Mouse (Mus musculus): ENCODE measurements around the gene Ldb3. TPM values are rescaled to one million over a fixed set of nuclear protein-coding genes. Genes with fewer than 3 reads are reported as not detected.
A peak's percentile ranks its signal among the peaks of the same experiment; 100 is the strongest.

Ldb3 gene
- polyA plus RNA-seq, 1 experiment from 2014 or later, result 1.3 TPM

DNA sequence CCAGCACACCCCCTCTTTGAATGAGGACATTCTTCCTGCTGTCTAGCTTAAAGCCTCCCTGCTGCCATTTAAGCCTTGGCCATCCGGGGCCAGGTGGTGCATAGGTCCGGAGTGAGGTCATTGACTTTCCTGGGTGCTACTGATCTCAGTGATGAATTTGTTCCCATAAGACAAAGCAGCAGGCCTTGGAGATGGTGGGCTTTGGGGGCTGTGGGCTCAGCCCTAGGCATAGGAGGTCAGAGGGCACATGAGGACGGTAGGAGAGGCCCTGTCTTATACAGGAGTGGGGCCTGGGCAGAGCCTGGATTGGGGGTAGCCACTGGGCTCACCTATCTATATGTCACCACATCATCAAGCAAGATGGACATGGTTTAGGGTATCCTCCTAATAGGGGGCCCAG is 1.6 kb downstream of the Ldb3 start:
- Histone ChIP-seq H3K4me2 (replicated peaks; ENCODE audit: low read depth, low read length) (no peak overlapping the region), H3K27ac (ENCODE audit: low read length) (no peak overlapping the region), H3K4me3 (ENCODE audit: low read depth, low read length) (no peak overlapping the region), H3K9me3 (ENCODE audit: control insufficient read depth, low read depth, low read length) (no peaks in the 10 kb centered on the region), H3K27me3 (ENCODE audit: control insufficient read depth, insufficient read depth, low read length) (no peaks in the 10 kb centered on the region), H3K36me3 (ENCODE audit: control insufficient read depth, insufficient read depth, low read length) (no peaks in the 10 kb centered on the region), H3K9ac (replicated peaks; ENCODE audit: low read depth, low read length) (no peak overlapping the region), H3K4me1 (ENCODE audit: control insufficient read depth, insufficient read depth, low read length) (peaks cover 5% of the 10 kb centered on the region; the same call in 1 of the 2 replicates)
- ATAC-seq (ENCODE audit: insufficient number of reproducible peaks, insufficient read depth, low FRiP score, low read depth), result no peak
- 63% methylated on average over 3 of the region's 3 CpGs for WGBS

GRCm38 (mm10) chr14:34585358-34586105 is 3.0 kb downstream of the Ldb3 start:
- ATAC-seq (ENCODE audit: insufficient number of reproducible peaks, insufficient read depth, low FRiP score, low read depth), result no peak; the same call in 1 of the 2 replicates
- H3K27ac ChIP-seq (ENCODE audit: low read length), result no peak overlapping the region
- WGBS, result 60% methylated on average over 9 of the region's 9 CpGs

DNA sequence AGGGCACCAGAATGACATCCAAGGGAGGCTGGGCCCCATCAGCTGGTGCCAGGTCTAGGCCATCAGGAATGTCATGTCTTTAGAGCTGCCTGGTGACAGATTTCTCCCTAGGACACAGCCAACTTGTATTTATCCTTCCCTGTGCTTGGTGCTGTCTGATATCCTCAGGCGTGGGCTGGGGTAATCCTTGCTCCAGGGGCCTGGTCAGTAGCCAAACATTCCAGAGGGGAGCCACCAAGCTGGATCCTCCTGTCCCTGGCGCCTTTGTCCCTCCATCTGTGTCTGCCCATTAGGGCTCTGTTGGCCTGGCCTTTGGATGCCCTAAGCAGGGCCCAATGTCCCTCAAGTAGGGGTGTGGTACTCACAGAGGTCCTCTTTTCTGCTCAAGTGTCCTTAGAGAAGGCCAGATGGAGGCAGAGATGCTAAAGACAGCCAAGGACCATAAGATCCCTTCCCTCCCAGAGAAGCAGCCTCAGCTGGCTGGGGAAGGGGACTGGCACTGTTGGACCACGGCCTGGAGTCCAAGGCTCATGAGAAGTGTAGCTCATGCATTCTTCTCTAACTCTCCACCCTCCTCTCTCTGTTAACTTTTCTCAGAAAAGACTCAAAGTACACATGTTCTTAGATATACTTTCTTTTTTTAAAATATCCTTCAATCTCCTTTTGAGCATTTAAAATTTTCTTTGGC is 5.6 kb downstream of the Ldb3 start:
- Histone ChIP-seq H3K9ac (replicated peaks; ENCODE audit: low read depth, low read length) (no peak overlapping the region), H3K27me3 (ENCODE audit: control insufficient read depth, insufficient read depth, low read length) (no peaks in the 10 kb centered on the region), H3K9me3 (ENCODE audit: control insufficient read depth, low read depth, low read length) (no peaks in the 10 kb centered on the region), H3K27ac (ENCODE audit: low read length) (no peak overlapping the region), H3K4me3 (ENCODE audit: low read depth, low read length) (no peak overlapping the region), H3K36me3 (ENCODE audit: control insufficient read depth, insufficient read depth, low read length) (no peaks in the 10 kb centered on the region), H3K4me2 (replicated peaks; ENCODE audit: low read depth, low read length) (no peak overlapping the region), H3K4me1 (ENCODE audit: control insufficient read depth, insufficient read depth, low read length) (no peaks in the 10 kb centered on the region)
- ATAC-seq (ENCODE audit: insufficient number of reproducible peaks, insufficient read depth, low FRiP score, low read depth), result no peak
- 65% methylated on average over 3 of the region's 3 CpGs for WGBS

More at GRCm38 (mm10) chr14:34585358-34586105, 3.0 kb downstream of the Ldb3 start:
- Histone ChIP-seq H3K9ac (replicated peaks; ENCODE audit: low read depth, low read length) (no peak overlapping the region), H3K4me3 (ENCODE audit: low read depth, low read length) (no peak overlapping the region), H3K4me1 (ENCODE audit: control insufficient read depth, insufficient read depth, low read length) (peaks cover 5% of the 10 kb centered on the region; the same call in 1 of the 2 replicates), H3K27me3 (ENCODE audit: control insufficient read depth, insufficient read depth, low read length) (no peaks in the 10 kb centered on the region), H3K4me2 (replicated peaks; ENCODE audit: low read depth, low read length) (no peak overlapping the region), H3K9me3 (ENCODE audit: control insufficient read depth, low read depth, low read length) (no peaks in the 10 kb centered on the region), H3K36me3 (ENCODE audit: control insufficient read depth, insufficient read depth, low read length) (no peaks in the 10 kb centered on the region)

DNA sequence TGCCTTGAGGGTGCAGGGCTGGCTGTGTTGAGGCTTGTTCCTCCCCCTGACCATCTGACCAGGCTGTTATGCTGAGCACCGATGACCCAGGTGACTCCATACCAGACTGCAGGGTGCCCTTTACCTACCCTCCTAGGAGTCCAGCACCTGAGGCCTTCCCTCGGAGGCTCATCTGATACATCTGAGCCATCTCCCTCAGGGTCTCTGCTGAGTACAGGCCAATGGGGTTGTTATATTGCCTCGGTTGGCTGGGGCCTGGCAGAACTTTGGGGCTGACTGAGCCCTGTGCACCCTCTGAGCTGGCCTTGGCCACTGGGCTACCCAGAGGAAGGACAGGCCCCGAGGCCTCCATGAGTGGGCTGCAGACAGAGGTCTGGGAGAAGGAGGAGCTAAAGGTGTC is 11.6 kb downstream of the Ldb3 start:
- 84% methylated on average over 4 of the region's 4 CpGs for WGBS
- ATAC-seq (ENCODE audit: insufficient number of reproducible peaks, insufficient read depth, low FRiP score, low read depth), result no peak
- H3K27ac ChIP-seq (ENCODE audit: low read length), result no peak overlapping the region
- H3K36me3 ChIP-seq (ENCODE audit: control insufficient read depth, insufficient read depth, low read length), result no peaks in the 10 kb centered on the region
- no peaks in the 10 kb centered on the region for H3K27me3 ChIP-seq (ENCODE audit: control insufficient read depth, insufficient read depth, low read length)
- no peaks in the 10 kb centered on the region for H3K4me1 ChIP-seq (ENCODE audit: control insufficient read depth, insufficient read depth, low read length)
- H3K9me3 ChIP-seq (ENCODE audit: control insufficient read depth, low read depth, low read length), result no peaks in the 10 kb centered on the region
- H3K4me3 ChIP-seq (ENCODE audit: low read depth, low read length), result no peak overlapping the region
- H3K4me2 ChIP-seq (replicated peaks; ENCODE audit: low read depth, low read length), result no peak overlapping the region
- no peak overlapping the region for H3K9ac ChIP-seq (replicated peaks; ENCODE audit: low read depth, low read length)

DNA sequence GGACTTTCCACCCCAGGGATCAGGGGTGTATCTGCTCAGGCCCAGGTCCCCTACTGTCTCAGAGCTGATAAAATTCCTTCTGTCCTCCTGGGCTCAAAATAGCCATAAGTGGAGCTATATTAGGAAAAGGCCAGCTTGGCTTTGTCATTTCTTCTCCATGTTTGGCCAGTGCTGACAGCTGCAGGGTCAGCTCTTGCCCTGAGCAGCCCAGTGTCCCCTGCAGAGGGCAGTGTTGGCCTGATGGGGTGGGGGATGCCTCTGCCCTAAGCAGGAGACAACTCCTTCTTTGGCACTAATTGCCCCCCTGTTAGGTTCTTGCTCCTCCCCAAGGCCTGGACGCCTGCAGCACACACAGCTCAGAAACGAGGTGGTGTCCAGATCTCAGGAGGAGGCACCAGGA is 14.4 kb downstream of the Ldb3 start:
- ATAC-seq (ENCODE audit: insufficient number of reproducible peaks, insufficient read depth, low FRiP score, low read depth), result no peak
- 60% methylated on average over 2 of the region's 2 CpGs for WGBS

DNA sequence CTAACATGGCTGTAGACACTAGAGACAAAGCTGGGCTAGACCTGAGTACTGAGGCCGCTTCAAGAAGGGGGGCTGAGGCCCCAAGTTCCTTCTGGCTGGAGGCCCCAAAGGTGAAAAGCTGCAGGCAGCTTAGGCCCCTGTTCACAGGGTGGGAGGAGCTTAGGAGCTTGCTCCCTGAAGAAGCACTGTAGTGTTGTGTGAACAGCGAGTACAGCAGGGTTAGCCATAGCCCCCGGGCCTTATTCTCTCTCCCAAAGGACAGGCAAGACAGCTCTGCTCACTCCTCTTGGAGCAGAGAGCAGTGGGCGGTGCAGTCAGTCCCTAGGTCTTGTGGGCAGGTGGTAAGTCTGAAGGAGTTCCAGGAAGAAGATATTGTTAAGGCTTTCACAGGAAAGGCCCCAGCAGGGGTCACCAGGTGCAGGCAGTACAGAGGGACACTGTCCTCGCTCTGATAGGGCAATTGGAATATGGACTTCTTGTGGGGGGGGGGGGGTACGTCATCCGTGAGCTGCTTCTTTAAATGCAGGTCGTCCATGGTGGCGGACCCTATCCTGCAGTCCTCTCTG is 15.1 kb downstream of the Ldb3 start:
- H3K27ac ChIP-seq (ENCODE audit: low read length), result no peak overlapping the region
- H3K9ac ChIP-seq (replicated peaks; ENCODE audit: low read depth, low read length), result no peak overlapping the region
- no peaks in the 10 kb centered on the region for H3K36me3 ChIP-seq (ENCODE audit: control insufficient read depth, insufficient read depth, low read length)
- ATAC-seq (ENCODE audit: insufficient number of reproducible peaks, insufficient read depth, low FRiP score, low read depth), result 0 out of 2 replicates have a peak, but pooled peaks have one; percentile 11
- WGBS, result 63% methylated on average over 9 of the region's 9 CpGs
- no peaks in the 10 kb centered on the region for H3K4me1 ChIP-seq (ENCODE audit: control insufficient read depth, insufficient read depth, low read length)
- no peaks in the 10 kb centered on the region for H3K27me3 ChIP-seq (ENCODE audit: control insufficient read depth, insufficient read depth, low read length)
- no peaks in the 10 kb centered on the region for H3K9me3 ChIP-seq (ENCODE audit: control insufficient read depth, low read depth, low read length)
- H3K4me2 ChIP-seq (replicated peaks; ENCODE audit: low read depth, low read length), result no peak overlapping the region
- no peak overlapping the region for H3K4me3 ChIP-seq (ENCODE audit: low read depth, low read length)

More for the DNA sequence above, 14.4 kb downstream of the Ldb3 start:
- Histone ChIP-seq H3K4me2 (replicated peaks; ENCODE audit: low read depth, low read length) (no peak overlapping the region), H3K4me3 (ENCODE audit: low read depth, low read length) (no peak overlapping the region), H3K27ac (ENCODE audit: low read length) (no peak overlapping the region), H3K9me3 (ENCODE audit: control insufficient read depth, low read depth, low read length) (no peaks in the 10 kb centered on the region), H3K27me3 (ENCODE audit: control insufficient read depth, insufficient read depth, low read length) (no peaks in the 10 kb centered on the region), H3K4me1 (ENCODE audit: control insufficient read depth, insufficient read depth, low read length) (no peaks in the 10 kb centered on the region), H3K9ac (replicated peaks; ENCODE audit: low read depth, low read length) (no peak overlapping the region), H3K36me3 (ENCODE audit: control insufficient read depth, insufficient read depth, low read length) (no peaks in the 10 kb centered on the region)

GRCm38 (mm10) chr14:34571610-34572387 is 16.7 kb downstream of the Ldb3 start:
- H3K9me3 ChIP-seq (ENCODE audit: control insufficient read depth, low read depth, low read length), result no peaks in the 10 kb centered on the region
- H3K4me3 ChIP-seq (ENCODE audit: low read depth, low read length), result no peak overlapping the region
- no peaks in the 10 kb centered on the region for H3K27me3 ChIP-seq (ENCODE audit: control insufficient read depth, insufficient read depth, low read length)
- H3K4me2 ChIP-seq (replicated peaks; ENCODE audit: low read depth, low read length), result no peak overlapping the region
- no peaks in the 10 kb centered on the region for H3K4me1 ChIP-seq (ENCODE audit: control insufficient read depth, insufficient read depth, low read length)
- no peak for ATAC-seq (ENCODE audit: insufficient number of reproducible peaks, insufficient read depth, low FRiP score, low read depth)
- no peak overlapping the region for H3K9ac ChIP-seq (replicated peaks; ENCODE audit: low read depth, low read length)
- no peak overlapping the region for H3K27ac ChIP-seq (ENCODE audit: low read length)
- 85% methylated on average over 17 of the region's 17 CpGs for WGBS
- H3K36me3 ChIP-seq (ENCODE audit: control insufficient read depth, insufficient read depth, low read length), result no peaks in the 10 kb centered on the region

GRCm38 (mm10) chr14:34570903-34571302 is 17.6 kb downstream of the Ldb3 start:
- Histone ChIP-seq H3K9ac (replicated peaks; ENCODE audit: low read depth, low read length) (no peak overlapping the region), H3K27ac (ENCODE audit: low read length) (no peak overlapping the region), H3K36me3 (ENCODE audit: control insufficient read depth, insufficient read depth, low read length) (no peaks in the 10 kb centered on the region), H3K9me3 (ENCODE audit: control insufficient read depth, low read depth, low read length) (no peaks in the 10 kb centered on the region), H3K4me1 (ENCODE audit: control insufficient read depth, insufficient read depth, low read length) (no peaks in the 10 kb centered on the region), H3K27me3 (ENCODE audit: control insufficient read depth, insufficient read depth, low read length) (no peaks in the 10 kb centered on the region), H3K4me3 (ENCODE audit: low read depth, low read length) (no peak overlapping the region), H3K4me2 (replicated peaks; ENCODE audit: low read depth, low read length) (no peak overlapping the region)
- 86% methylated on average over 4 of the region's 4 CpGs for WGBS
- no peak for ATAC-seq (ENCODE audit: insufficient number of reproducible peaks, insufficient read depth, low FRiP score, low read depth)

All from stomach, embryonic 14.5 days (tissue).